Mouse (Mus musculus) kidney, postnatal 0 days (tissue): ENCODE data around the gene Pfn3. TPM values are rescaled to one million over a fixed set of nuclear protein-coding genes. Genes with fewer than 3 reads are reported as not detected.

Experiments used
- ATAC-seq: fragments of 200-750 bp; cut with Nextera tagmentation; replicated peaks from 2 replicates; pipeline ENCODE4 v1.8.0; 2017; ENCODE audit warnings: low read depth, moderate number of reproducible peaks, moderate TSS enrichment, moderate library complexity; ENCODE audit not compliant: low FRiP score
- DNase-seq: peaks from one replicate; pipeline ENCODE4 v3.0.0-alpha.2; 2016; ENCODE audit warnings: low spot score
- H3K27ac ChIP-seq: fragments of 300-500 bp; sonication (generic); 2 replicates; pipeline ENCODE4 v1.5.1; 2014; ENCODE audit warnings: mild to moderate bottlenecking
- H3K27me3 ChIP-seq: fragments of 300-500 bp; sonication (generic); 2 replicates; pipeline ENCODE4 v1.6.1; 2014; ENCODE audit warnings: low read length, mixed read lengths; ENCODE audit not compliant: insufficient read depth
- H3K36me3 ChIP-seq: fragments of 300-500 bp; sonication (generic); 2 replicates; pipeline ENCODE4 v1.6.1; 2014; ENCODE audit warnings: low read length, mixed read lengths; ENCODE audit not compliant: insufficient read depth
- H3K4me1 ChIP-seq: fragments of 300-500 bp; sonication (generic); replicated peaks from 2 replicates; pipeline ENCODE4 v1.6.1; 2014; ENCODE audit warnings: antibody characterized with exemption, low read length, mixed read lengths; ENCODE audit not compliant: insufficient read depth
- H3K4me2 ChIP-seq: fragments of 300-500 bp; sonication (generic); 2 replicates; pipeline ENCODE4 v1.6.1; 2014; ENCODE audit warnings: mild to moderate bottlenecking, low read length, moderate library complexity, mixed read lengths
- H3K4me3 ChIP-seq: fragments of 300-500 bp; sonication (generic); replicated peaks from 2 replicates; pipeline ENCODE4 v1.5.1; 2014; ENCODE audit warnings: low read depth, low read length
- H3K9ac ChIP-seq: fragments of 300-500 bp; sonication (generic); 2 replicates; pipeline ENCODE4 v1.6.1; 2014; ENCODE audit warnings: low read depth, low read length
- H3K9me3 ChIP-seq: fragments of 300-500 bp; sonication (generic); replicated peaks from 2 replicates; pipeline ENCODE4 v1.6.1; 2016; ENCODE audit warnings: low read length, inconsistent platforms, mixed read lengths
- CTCF ChIP-seq: IDR thresholded peaks from 2 replicates; pipeline ENCODE4 v1.5.1; 2016; ENCODE audit warnings: antibody characterized with exemption, low read depth, mild to moderate bottlenecking, moderate library complexity
- WGBS: fragments of 180-500 bp; shearing (Covaris S2); extraction: QIAGEN DNeasy Blood & Tissue Kit; methylation state at CpG from one replicate; pipeline ENCODE4 v1.1.7; 2014; 5-methylcytosine and 5-hydroxymethylcytosine counted together
- polyA plus RNA-seq: library from polyadenylated mRNA; unstranded; fragments of >200 nt; fragmentation: Nextera tagmentation; extraction: Ambion mirVana; gene quantifications from 2 replicates; pipeline ENCODE4 v1.2.1, GENCODE M21; 2015

Pfn3 gene
- polyA plus RNA-seq, 1 experiment from 2014 or later, result not detected

DNA sequence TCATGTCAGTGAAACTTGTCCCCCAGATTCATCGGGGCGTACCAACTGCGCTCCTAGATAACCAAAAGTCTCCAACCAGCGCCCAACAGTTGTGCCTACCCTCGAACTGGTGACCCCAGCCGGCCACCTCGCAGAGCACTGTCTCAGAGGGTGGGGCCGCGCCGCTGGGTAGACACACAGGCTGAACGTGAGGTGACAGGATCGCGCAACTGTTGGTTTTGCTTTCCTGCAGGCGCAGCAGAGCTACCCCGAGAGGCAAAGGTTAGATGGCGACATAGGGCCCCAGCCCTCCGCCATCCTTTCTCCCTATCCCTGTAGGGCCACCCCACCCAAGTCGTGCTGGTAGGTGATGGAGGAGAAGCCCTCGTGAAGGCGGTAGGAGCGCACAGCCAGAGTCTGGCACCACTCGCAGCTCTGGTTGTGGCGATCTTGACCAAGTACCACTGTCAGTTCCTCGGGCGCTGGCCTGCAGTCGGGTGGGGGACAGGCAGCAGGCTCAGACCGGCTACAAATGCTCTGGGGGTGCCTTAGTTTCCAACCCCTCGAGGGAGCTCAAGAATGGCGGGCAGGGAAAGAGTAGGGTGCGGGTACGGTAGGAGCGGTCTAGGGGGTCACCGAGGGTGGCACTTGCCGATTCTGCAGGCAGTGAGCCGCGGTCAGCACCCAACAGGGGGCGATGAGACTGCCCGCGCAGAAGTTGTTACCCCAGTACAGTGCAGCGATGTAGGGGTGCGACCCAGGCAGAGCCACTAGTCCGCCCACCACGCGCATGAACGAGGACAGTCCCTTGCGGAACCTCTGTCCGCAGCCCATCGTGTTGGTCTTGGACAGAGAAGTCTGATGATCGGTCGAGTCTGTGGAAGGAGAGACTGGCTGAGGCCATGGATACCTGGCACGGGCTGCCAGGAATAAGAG, 5.2 kb upstream of the Pfn3 start:
- Histone ChIP-seq H3K4me1 (0 out of 2 replicates have a peak, but pooled peaks cover under 1% of the 10 kb centered on the region), H3K27ac (no peak overlapping the region), H3K4me3 (no peak overlapping the region), H3K27me3 (peaks cover 23% of the 10 kb centered on the region), H3K9me3 (no peaks in the 10 kb centered on the region), H3K9ac (no peak overlapping the region), H3K4me2 (peak overlapping the region; percentile 49; the same call in 1 of the 2 replicates), H3K36me3 (no peaks in the 10 kb centered on the region)
- no peak for DNase-seq
- TF ChIP-seq CTCF, result 0 out of 2 replicates have a peak, but pooled peaks have one; percentile 12
- 30% methylated on average over 50 of the region's 51 CpGs for WGBS
- ATAC-seq, result peak; percentile 3; the same call in 1 of the 2 replicates

DNA sequence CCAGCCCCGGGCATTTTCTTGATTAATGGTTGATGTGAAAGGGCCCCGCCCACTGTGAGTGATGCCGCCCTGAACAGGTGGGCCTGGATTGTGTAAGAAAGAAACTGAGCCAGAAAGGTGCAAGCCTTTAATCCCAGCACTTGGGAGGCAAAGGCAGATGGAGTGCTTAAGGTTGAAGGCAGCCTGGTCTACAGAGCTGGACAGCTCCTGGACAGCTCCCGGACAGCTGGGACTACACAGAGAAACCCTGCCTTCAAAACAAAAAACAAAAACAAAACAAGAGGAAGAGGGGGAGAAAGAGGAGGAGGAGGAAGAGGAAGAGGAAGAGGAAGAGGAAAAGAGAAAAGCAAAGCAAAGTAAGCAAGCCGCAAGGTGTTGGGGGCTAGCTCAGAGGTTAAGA, 4.1 kb upstream of the Pfn3 start:
- DNase-seq (no peak), ATAC-seq (no peak)
- Histone ChIP-seq H3K27me3 (peaks cover 23% of the 10 kb centered on the region), H3K4me2 (no peak overlapping the region), H3K4me1 (0 out of 2 replicates have a peak, but pooled peaks cover 7% of the 10 kb centered on the region), H3K4me3 (no peak overlapping the region), H3K9me3 (no peaks in the 10 kb centered on the region), H3K9ac (no peak overlapping the region), H3K36me3 (no peaks in the 10 kb centered on the region), H3K27ac (no peak overlapping the region)
- TF ChIP-seq CTCF, result no peak
- WGBS, result 77% methylated on average over 5 of the region's 5 CpGs

DNA sequence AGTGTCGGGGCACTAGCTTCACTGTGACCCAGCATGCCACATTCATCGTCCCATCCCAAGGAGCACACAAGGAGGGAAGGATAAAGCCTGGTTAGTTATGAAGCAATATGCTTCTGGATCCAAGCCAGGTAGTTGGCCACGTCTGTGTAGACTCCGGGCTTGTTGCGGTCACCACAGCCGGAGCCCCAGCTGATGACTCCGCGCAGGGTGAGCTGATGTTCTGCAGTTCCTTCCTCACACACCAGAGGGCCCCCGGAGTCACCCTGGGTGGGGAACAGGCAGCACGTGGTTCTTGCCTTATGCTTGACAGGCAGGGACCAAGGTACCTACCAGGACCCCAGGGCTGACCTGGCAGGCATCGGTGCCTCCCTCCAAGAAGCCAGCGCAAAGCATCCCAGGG, 3.0 kb upstream of the Pfn3 start:
- Histone ChIP-seq H3K27me3 (peaks cover 23% of the 10 kb centered on the region), H3K4me3 (no peak overlapping the region), H3K9me3 (no peaks in the 10 kb centered on the region), H3K4me1 (0 out of 2 replicates have a peak, but pooled peaks cover 7% of the 10 kb centered on the region), H3K27ac (no peak overlapping the region), H3K9ac (no peak overlapping the region), H3K4me2 (no peak overlapping the region), H3K36me3 (no peaks in the 10 kb centered on the region)
- ATAC-seq (peak; percentile 34), DNase-seq (peak; percentile 85)
- WGBS, result 7% methylated on average over 12 of the region's 12 CpGs
- TF ChIP-seq CTCF, result peak; percentile 85

DNA sequence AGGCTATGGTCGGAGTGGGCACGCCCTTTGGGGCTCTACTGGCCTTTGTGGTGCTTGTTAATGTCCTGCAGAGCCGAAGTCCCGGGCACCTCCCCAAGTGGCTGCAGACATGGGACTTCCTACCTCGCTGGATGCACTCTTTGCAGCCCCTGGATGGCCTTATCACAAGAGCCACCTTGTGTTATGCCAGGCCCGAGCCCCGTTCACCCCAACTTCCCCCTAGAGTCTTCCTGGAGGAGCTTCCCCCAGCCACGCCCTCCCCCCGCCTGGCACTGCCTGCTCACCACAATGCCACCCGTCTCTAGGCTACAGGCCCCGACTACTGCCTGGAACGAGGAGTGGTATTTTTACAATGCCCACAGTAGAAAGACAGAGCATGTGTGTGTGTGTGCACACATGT, 1.7 kb downstream of the Pfn3 start:
- no peaks in the 10 kb centered on the region for H3K27me3 ChIP-seq
- 86% methylated on average over 12 of the region's 12 CpGs for WGBS
- no peak for DNase-seq
- H3K36me3 ChIP-seq, result no peaks in the 10 kb centered on the region
- no peak for TF ChIP-seq CTCF
- no peaks in the 10 kb centered on the region for H3K9me3 ChIP-seq
- H3K4me3 ChIP-seq, result no peak overlapping the region
- H3K4me2 ChIP-seq, result no peak overlapping the region
- H3K27ac ChIP-seq, result no peak overlapping the region
- ATAC-seq, result no peak
- H3K9ac ChIP-seq, result no peak overlapping the region
- H3K4me1 ChIP-seq, result 0 out of 2 replicates have a peak, but pooled peaks cover 7% of the 10 kb centered on the region

DNA sequence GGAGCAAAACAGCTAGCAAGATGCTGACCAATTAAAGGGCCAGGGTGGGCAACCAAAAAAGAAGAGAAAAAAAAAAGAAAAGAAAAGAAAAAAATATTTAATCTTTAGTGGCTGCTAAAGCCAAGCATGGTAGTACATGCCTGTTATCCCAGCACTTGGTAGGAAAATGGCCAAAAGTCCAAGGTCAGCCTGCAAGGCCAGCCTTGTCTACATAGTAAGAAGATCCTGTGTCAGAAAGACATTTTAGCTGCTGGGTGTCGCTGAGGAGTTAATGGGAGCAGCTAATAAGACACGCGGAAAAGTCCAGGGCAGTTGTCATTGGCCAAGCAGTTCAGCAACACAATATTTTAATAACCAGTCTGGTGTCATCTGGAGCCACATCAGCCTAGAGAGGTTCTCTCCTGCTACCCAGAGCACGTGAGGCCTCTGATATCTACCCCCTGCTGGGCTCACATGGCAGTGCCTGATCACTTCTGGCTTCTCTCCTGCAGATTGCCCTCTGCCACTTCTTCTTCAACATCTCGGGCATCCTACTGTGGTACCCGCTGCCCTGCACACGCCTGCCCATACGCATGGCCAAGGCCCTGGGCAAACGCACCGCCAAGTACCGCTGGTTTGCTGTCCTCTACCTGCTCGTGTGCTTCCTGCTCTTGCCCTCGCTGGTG, 2.3 kb downstream of the Pfn3 start:
- H3K4me2 ChIP-seq, result no peak overlapping the region
- 78% methylated on average over 13 of the region's 13 CpGs for WGBS
- no peak overlapping the region for H3K4me3 ChIP-seq
- DNase-seq, result no peak
- no peak overlapping the region for H3K27ac ChIP-seq
- ATAC-seq, result no peak
- TF ChIP-seq CTCF, result 0 out of 2 replicates have a peak, but pooled peaks have one; percentile 8
- no peaks in the 10 kb centered on the region for H3K27me3 ChIP-seq
- H3K4me1 ChIP-seq, result 0 out of 2 replicates have a peak, but pooled peaks cover 7% of the 10 kb centered on the region
- H3K9ac ChIP-seq, result no peak overlapping the region
- no peaks in the 10 kb centered on the region for H3K9me3 ChIP-seq
- no peaks in the 10 kb centered on the region for H3K36me3 ChIP-seq

DNA sequence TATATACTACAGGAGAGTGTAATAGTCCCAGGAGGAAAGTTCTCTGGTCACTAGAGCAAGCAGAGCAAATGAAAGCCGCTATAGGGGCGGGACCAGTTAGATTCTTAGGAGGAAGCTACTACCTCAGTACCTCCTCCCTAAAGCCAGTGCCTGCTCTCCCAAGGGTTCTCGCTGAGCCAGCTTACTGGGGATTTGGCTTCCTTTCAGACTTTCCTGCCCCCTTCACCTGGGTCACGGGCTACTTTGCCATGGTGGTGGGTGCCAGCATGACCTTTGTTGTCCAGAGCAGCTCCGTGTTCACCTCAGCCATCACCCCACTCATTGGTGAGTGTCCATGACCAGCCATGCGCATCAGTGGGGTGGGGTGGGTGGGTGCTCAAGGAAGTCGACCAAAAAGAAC, 3.2 kb downstream of the Pfn3 start:
- WGBS, result 73% methylated on average over 7 of the region's 7 CpGs
- Histone ChIP-seq H3K9ac (no peak overlapping the region), H3K27me3 (no peaks in the 10 kb centered on the region), H3K9me3 (no peaks in the 10 kb centered on the region), H3K36me3 (no peaks in the 10 kb centered on the region), H3K4me2 (no peak overlapping the region), H3K4me1 (0 out of 2 replicates have a peak, but pooled peaks cover 7% of the 10 kb centered on the region), H3K4me3 (no peak overlapping the region), H3K27ac (no peak overlapping the region)
- ATAC-seq (no peak), DNase-seq (no peak)
- TF ChIP-seq CTCF, result no peak
